ENCODE assay signal across 14 mouse cellular contexts in the genomic region with DNA sequence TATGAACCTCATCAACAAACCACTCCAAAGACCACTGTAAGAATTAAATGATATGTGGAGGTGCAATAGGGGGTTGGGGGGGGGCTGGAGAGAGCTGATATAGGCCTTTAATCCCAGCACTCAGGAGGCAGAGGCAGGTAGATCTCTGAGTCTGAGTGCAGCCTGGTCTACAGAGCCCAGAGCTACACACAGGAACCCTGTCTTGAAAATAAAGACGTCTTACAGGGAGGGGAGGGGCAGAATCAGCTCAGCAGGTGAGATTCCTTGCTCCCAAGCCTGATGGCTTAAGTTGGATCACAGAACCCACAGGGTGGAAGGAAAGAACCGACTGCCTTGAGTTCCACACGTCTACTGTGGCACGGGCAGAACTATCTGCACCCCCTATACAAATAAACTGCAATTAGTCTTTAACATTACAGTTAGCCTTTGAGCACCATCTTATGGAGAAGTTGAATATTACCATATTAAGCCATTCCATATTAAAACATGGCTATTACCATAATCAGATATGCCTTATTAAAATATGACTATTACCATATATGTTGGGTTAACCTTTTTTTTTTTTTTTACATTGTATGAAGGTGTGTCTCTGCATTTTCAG. TPM values are rescaled to one million over a fixed set of nuclear protein-coding genes. Genes with fewer than 3 reads are reported as not detected.
DNase-seq lines count a peak whose midpoint lies in the region; ATAC-seq and TF ChIP-seq lines count a peak whose summit lies in the region.
"Had no signal": no experiment of that assay in that cellular context is flagged by ENCODE, and none has a peak within 500 bp of the region (broad histone marks: within the 10 kb centered on the region; RNA-seq: fewer than 3 reads in every experiment).

No protein-coding gene starts in this region.

- TF ChIP-seq CTCF in stomach, postnatal 0 days (IDR thresholded peaks at IDR 0.05; ENCODE audit: low read depth), result peak; percentile 84

- DNase-seq in hindbrain, embryonic 11.5 days (ENCODE audit: low spot score), result peak; percentile 14
- no peak for DNase-seq in hindbrain, embryonic 10.5 days (ENCODE audit: low spot score)
- DNase-seq in midbrain, embryonic 14.5 days, result peak; percentile 74
- DNase-seq in stomach, postnatal 0 days (ENCODE audit: low spot score), result no peak
- DNase-seq in right cerebral cortex, adult 18-20 months, result no peak
- DNase-seq in thymus, postnatal 14 days, result no peak
- DNase-seq: adrenal gland, postnatal 25 days; heart, adult 18-20 months; lung, adult 18-20 months; thymus, postnatal 25 days had no signal

- no peaks in the 10 kb centered on the region for H3K4me1 ChIP-seq in hindbrain, embryonic 11.5 days (replicated peaks; ENCODE audit: control insufficient read depth, insufficient read depth, low read length)
- no peaks in the 10 kb centered on the region; the same call in 1 of the 2 replicates for H3K4me1 ChIP-seq in hindbrain, embryonic 10.5 days (replicated peaks)
- no peaks in the 10 kb centered on the region for H3K4me1 ChIP-seq in midbrain, embryonic 14.5 days (ENCODE audit: control insufficient read depth, insufficient read depth, low read length)
- no peaks in the 10 kb centered on the region for H3K4me1 ChIP-seq in midbrain, embryonic 16.5 days (ENCODE audit: control insufficient read depth, insufficient read depth, low read length)
- peaks cover 15% of the 10 kb centered on the region for H3K4me1 ChIP-seq in embryonic facial prominence, embryonic 15.5 days
- H3K4me1 ChIP-seq in stomach, postnatal 0 days (replicated peaks; ENCODE audit: control insufficient read depth, insufficient read depth), result no peaks in the 10 kb centered on the region
- H3K4me1 ChIP-seq: neural tube, embryonic 12.5 days had no signal

- 34% methylated on average over 4 of the region's 4 CpGs for WGBS in hindbrain, embryonic 11.5 days
- WGBS in hindbrain, embryonic 10.5 days, result 38% methylated on average over 4 of the region's 4 CpGs
- WGBS in midbrain, embryonic 14.5 days, result 45% methylated on average over 4 of the region's 4 CpGs
- WGBS in midbrain, embryonic 16.5 days, result 18% methylated on average over 4 of the region's 4 CpGs
- 12% methylated on average over 4 of the region's 4 CpGs for WGBS in embryonic facial prominence, embryonic 15.5 days
- WGBS in stomach, postnatal 0 days, result 8% methylated on average over 4 of the region's 4 CpGs

- no peaks in the 10 kb centered on the region for H3K9me3 ChIP-seq in hindbrain, embryonic 11.5 days (ENCODE audit: control insufficient read depth, low read length)
- H3K9me3 ChIP-seq in hindbrain, embryonic 10.5 days, result no peaks in the 10 kb centered on the region
- no peaks in the 10 kb centered on the region for H3K9me3 ChIP-seq in midbrain, embryonic 14.5 days (ENCODE audit: control insufficient read depth, low read length)
- no peaks in the 10 kb centered on the region for H3K9me3 ChIP-seq in midbrain, embryonic 16.5 days (replicated peaks; ENCODE audit: control insufficient read depth, low read length, poor library complexity, severe bottlenecking)
- H3K9me3 ChIP-seq in embryonic facial prominence, embryonic 15.5 days (replicated peaks), result no peaks in the 10 kb centered on the region
- no peaks in the 10 kb centered on the region for H3K9me3 ChIP-seq in stomach, postnatal 0 days (ENCODE audit: control insufficient read depth, low read length)
- H3K9me3 ChIP-seq: G1E; neural tube, embryonic 12.5 days had no signal

- TF ChIP-seq EP300 in stomach, postnatal 0 days (optimal IDR thresholded peaks at IDR 0.05), result no peak

- no peak for ATAC-seq in hindbrain, embryonic 11.5 days (ENCODE audit: low FRiP score)
- ATAC-seq in midbrain, embryonic 14.5 days (ENCODE audit: low FRiP score, low TSS enrichment), result no peak
- no peak for ATAC-seq in midbrain, embryonic 16.5 days
- no peak for ATAC-seq in embryonic facial prominence, embryonic 15.5 days (ENCODE audit: insufficient number of reproducible peaks, low FRiP score, low TSS enrichment, low read depth)
- no peak; the same call in 1 of the 2 replicates for ATAC-seq in stomach, postnatal 0 days (ENCODE audit: low FRiP score, low TSS enrichment)

- no peak overlapping the region for H3K4me2 ChIP-seq in hindbrain, embryonic 11.5 days (replicated peaks; ENCODE audit: low read depth, low read length)
- no peak overlapping the region for H3K4me2 ChIP-seq in midbrain, embryonic 14.5 days (ENCODE audit: low read length)
- H3K4me2 ChIP-seq in midbrain, embryonic 16.5 days (ENCODE audit: low read length), result no peak overlapping the region
- H3K4me2 ChIP-seq in embryonic facial prominence, embryonic 15.5 days (replicated peaks), result peak overlapping the region; percentile 22; the same call in 1 of the 2 replicates
- H3K4me2 ChIP-seq in stomach, postnatal 0 days (replicated peaks; ENCODE audit: low read depth), result 0 out of 2 replicates have a peak overlapping the region, but pooled peaks have one; percentile 1
- H3K4me2 ChIP-seq: neural tube, embryonic 12.5 days had no signal

- H3K9ac ChIP-seq in hindbrain, embryonic 11.5 days (ENCODE audit: low read depth, low read length), result no peak overlapping the region
- no peak overlapping the region for H3K9ac ChIP-seq in midbrain, embryonic 14.5 days (replicated peaks; ENCODE audit: low read length)
- no peak overlapping the region for H3K9ac ChIP-seq in midbrain, embryonic 16.5 days (ENCODE audit: low read depth, low read length)
- no peak overlapping the region for H3K9ac ChIP-seq in embryonic facial prominence, embryonic 15.5 days
- no peak overlapping the region for H3K9ac ChIP-seq in stomach, postnatal 0 days (ENCODE audit: low read length)
- H3K9ac ChIP-seq: neural tube, embryonic 12.5 days had no signal

- no peaks in the 10 kb centered on the region for H3K27me3 ChIP-seq in hindbrain, embryonic 11.5 days (ENCODE audit: control insufficient read depth, insufficient read depth, low read length)
- no peaks in the 10 kb centered on the region for H3K27me3 ChIP-seq in hindbrain, embryonic 10.5 days (ENCODE audit: insufficient read depth, poor library complexity, severe bottlenecking)
- no peaks in the 10 kb centered on the region for H3K27me3 ChIP-seq in midbrain, embryonic 14.5 days (ENCODE audit: control insufficient read depth, insufficient read depth, low read length)
- no peaks in the 10 kb centered on the region for H3K27me3 ChIP-seq in midbrain, embryonic 16.5 days (ENCODE audit: control insufficient read depth, insufficient read depth, low read depth, low read length)
- H3K27me3 ChIP-seq in embryonic facial prominence, embryonic 15.5 days, result no peaks in the 10 kb centered on the region
- H3K27me3 ChIP-seq in stomach, postnatal 0 days (ENCODE audit: control insufficient read depth, insufficient read depth, low read length), result no peaks in the 10 kb centered on the region
- H3K27me3 ChIP-seq: neural tube, embryonic 12.5 days had no signal

- H3K36me3 ChIP-seq in hindbrain, embryonic 11.5 days (ENCODE audit: control insufficient read depth, insufficient read depth, low read length), result no peaks in the 10 kb centered on the region
- no peaks in the 10 kb centered on the region for H3K36me3 ChIP-seq in hindbrain, embryonic 10.5 days
- H3K36me3 ChIP-seq in midbrain, embryonic 14.5 days (ENCODE audit: control insufficient read depth, insufficient read depth, low read length), result no peaks in the 10 kb centered on the region
- H3K36me3 ChIP-seq in midbrain, embryonic 16.5 days (ENCODE audit: control insufficient read depth, insufficient read depth, low read length), result no peaks in the 10 kb centered on the region
- no peaks in the 10 kb centered on the region for H3K36me3 ChIP-seq in embryonic facial prominence, embryonic 15.5 days
- H3K36me3 ChIP-seq in stomach, postnatal 0 days (ENCODE audit: control insufficient read depth, insufficient read depth, low read length), result no peaks in the 10 kb centered on the region
- H3K36me3 ChIP-seq: G1E; neural tube, embryonic 12.5 days had no signal

- H3K27ac ChIP-seq in hindbrain, embryonic 11.5 days (ENCODE audit: low read depth, low read length), result no peak overlapping the region
- H3K27ac ChIP-seq in hindbrain, embryonic 10.5 days, result no peak overlapping the region
- no peak overlapping the region for H3K27ac ChIP-seq in midbrain, embryonic 14.5 days (replicated peaks; ENCODE audit: low read depth, low read length)
- H3K27ac ChIP-seq in midbrain, embryonic 16.5 days (ENCODE audit: low read length), result no peak overlapping the region
- H3K27ac ChIP-seq in embryonic facial prominence, embryonic 15.5 days (replicated peaks), result no peak overlapping the region
- H3K27ac ChIP-seq in stomach, postnatal 0 days (replicated peaks), result 0 out of 2 replicates have a peak overlapping the region, but pooled peaks have one; percentile 3
- H3K27ac ChIP-seq: neural tube, embryonic 12.5 days had no signal

- H3K4me3 ChIP-seq in hindbrain, embryonic 11.5 days (ENCODE audit: low read depth, low read length), result no peak overlapping the region
- no peak overlapping the region for H3K4me3 ChIP-seq in hindbrain, embryonic 10.5 days
- no peak overlapping the region for H3K4me3 ChIP-seq in midbrain, embryonic 14.5 days (replicated peaks; ENCODE audit: low read depth, low read length)
- H3K4me3 ChIP-seq in midbrain, embryonic 16.5 days (ENCODE audit: low read depth, low read length), result no peak overlapping the region
- no peak overlapping the region for H3K4me3 ChIP-seq in embryonic facial prominence, embryonic 15.5 days (replicated peaks)
- H3K4me3 ChIP-seq in stomach, postnatal 0 days (ENCODE audit: low read depth, low read length), result no peak overlapping the region
- H3K4me3 ChIP-seq: neural tube, embryonic 12.5 days had no signal

RNA-seq across cellular contexts. Expression of a gene that starts 7.1 kb away (rescaled TPM):
- polyA plus RNA-seq in hindbrain, embryonic 11.5 days (2014; fragmentation: Nextera tagmentation; extraction: Ambion mirVana), result 0.88 and 0.91 TPM in 2 replicates
- 0.17 and 0.57 TPM in 2 replicates for polyA plus RNA-seq in hindbrain, embryonic 10.5 days (2016; fragmentation: Nextera tagmentation; extraction: Ambion mirVana)
- polyA plus RNA-seq in midbrain, embryonic 14.5 days (2014; fragmentation: Nextera tagmentation; extraction: Ambion mirVana), result 0.12 TPM in 1 of 2 replicates, not detected in the other
- 0.15 and 0.16 TPM in 2 replicates for polyA plus RNA-seq in midbrain, embryonic 16.5 days (2015; fragmentation: Nextera tagmentation; extraction: Ambion mirVana)
- polyA plus RNA-seq in embryonic facial prominence, embryonic 15.5 days (2015; fragmentation: Nextera tagmentation; extraction: Ambion mirVana), result 0.58 and 0.80 TPM in 2 replicates
- polyA plus RNA-seq in stomach, postnatal 0 days (2015; fragmentation: Nextera tagmentation; extraction: Ambion mirVana), result 0.23 and 0.39 TPM in 2 replicates
- polyA plus RNA-seq: G1E had no signal

RNA-seq across cellular contexts. Expression of a gene that starts 41.2 kb away (rescaled TPM):
- polyA plus RNA-seq in hindbrain, embryonic 11.5 days (2014; fragmentation: Nextera tagmentation; extraction: Ambion mirVana), result 51.3 and 53.0 TPM in 2 replicates
- 40.7 and 53.2 TPM in 2 replicates for polyA plus RNA-seq in hindbrain, embryonic 10.5 days (2016; fragmentation: Nextera tagmentation; extraction: Ambion mirVana)
- polyA plus RNA-seq in midbrain, embryonic 14.5 days (2014; fragmentation: Nextera tagmentation; extraction: Ambion mirVana), result 38.8 and 42.4 TPM in 2 replicates
- polyA plus RNA-seq in midbrain, embryonic 16.5 days (2015; fragmentation: Nextera tagmentation; extraction: Ambion mirVana), result 43.1 and 46.3 TPM in 2 replicates
- 40.4 and 41.6 TPM in 2 replicates for polyA plus RNA-seq in embryonic facial prominence, embryonic 15.5 days (2015; fragmentation: Nextera tagmentation; extraction: Ambion mirVana)
- polyA plus RNA-seq in stomach, postnatal 0 days (2015; fragmentation: Nextera tagmentation; extraction: Ambion mirVana), result 19.0 and 20.8 TPM in 2 replicates

RNA-seq across cellular contexts. Expression of a gene that starts 52.2 kb away (rescaled TPM):
- polyA plus RNA-seq in hindbrain, embryonic 11.5 days (2014; fragmentation: Nextera tagmentation; extraction: Ambion mirVana), result 29.5 and 31.7 TPM in 2 replicates
- polyA plus RNA-seq in hindbrain, embryonic 10.5 days (2016; fragmentation: Nextera tagmentation; extraction: Ambion mirVana), result 31.8 and 36.9 TPM in 2 replicates
- 7.2 and 8.0 TPM in 2 replicates for polyA plus RNA-seq in midbrain, embryonic 14.5 days (2014; fragmentation: Nextera tagmentation; extraction: Ambion mirVana)
- 3.9 and 4.4 TPM in 2 replicates for polyA plus RNA-seq in midbrain, embryonic 16.5 days (2015; fragmentation: Nextera tagmentation; extraction: Ambion mirVana)
- polyA plus RNA-seq in embryonic facial prominence, embryonic 15.5 days (2015; fragmentation: Nextera tagmentation; extraction: Ambion mirVana), result 45.8 and 47.6 TPM in 2 replicates
- polyA plus RNA-seq in stomach, postnatal 0 days (2015; fragmentation: Nextera tagmentation; extraction: Ambion mirVana), result 10.2 and 11.8 TPM in 2 replicates
- polyA plus RNA-seq: G1E had no signal

Comparison
In these comparisons a context has a peak if more than half of its experiments do, and no peak if none do; other contexts are left out.
1. DNase-seq: peak in hindbrain, embryonic 11.5 days (single experiment) and midbrain, embryonic 14.5 days (single experiment); none in hindbrain, embryonic 10.5 days (single experiment), stomach, postnatal 0 days (single experiment), right cerebral cortex, adult 18-20 months (single experiment) and thymus, postnatal 14 days (single experiment).
2. H3K4me2 ChIP-seq: peak in embryonic facial prominence, embryonic 15.5 days (single experiment) and stomach, postnatal 0 days (single experiment); none in hindbrain, embryonic 11.5 days (single experiment), midbrain, embryonic 14.5 days (single experiment) and midbrain, embryonic 16.5 days (single experiment).